Comparison of ENCODE assay signal across 21 mouse cellular contexts in genomic region chr3:59145194-59145593, GRCm38 (mm10). TPM values are rescaled to one million over a fixed set of nuclear protein-coding genes. Genes with fewer than 3 reads are reported as not detected.
DNase-seq lines count a peak whose midpoint lies in the region; ATAC-seq lines count a peak whose summit lies in the region.
"Had no signal": no experiment of that assay in that cellular context is flagged by ENCODE, and none has a peak within 500 bp of the region (broad histone marks: within the 10 kb centered on the region; RNA-seq: fewer than 3 reads in every experiment).

No protein-coding gene starts in this region.

- no peak overlapping the region for H3K4me3 ChIP-seq in heart, embryonic 15.5 days
- H3K4me3 ChIP-seq: embryonic facial prominence, embryonic 10.5 days; forebrain, embryonic 13.5 days; heart, embryonic 10.5 days; hindbrain, embryonic 13.5 days had no signal

- DNase-seq in heart, postnatal 14 days: no peak
- DNase-seq in kidney, adult 9 months: peak; percentile 24
- DNase-seq in kidney, adult 8-10 months: no peak
- DNase-seq in kidney, postnatal 10 days: peak; percentile 9
- no peak for DNase-seq in kidney, adult 11 months
- no peak for DNase-seq in right cerebral cortex, adult 18-20 months
- DNase-seq: adrenal gland, adult 8-10 months; adrenal gland, postnatal 36 days; cerebellum, adult 2 months; cerebellum, postnatal 10 days; forebrain, postnatal 0 days; gastrocnemius, postnatal 14 days had no signal

- no peak overlapping the region for H3K4me2 ChIP-seq in heart, embryonic 15.5 days
- H3K4me2 ChIP-seq: forebrain, embryonic 13.5 days; hindbrain, embryonic 13.5 days had no signal

- no peak overlapping the region for H3K9ac ChIP-seq in heart, embryonic 15.5 days
- H3K9ac ChIP-seq: forebrain, embryonic 13.5 days; forebrain, postnatal 0 days; hindbrain, embryonic 13.5 days had no signal

- H3K4me1 ChIP-seq in heart, embryonic 15.5 days (replicated peaks): peaks cover 10% of the 10 kb centered on the region
- H3K4me1 ChIP-seq: forebrain, embryonic 13.5 days; hindbrain, embryonic 13.5 days had no signal

- ATAC-seq in heart, embryonic 15.5 days (replicated peaks; ENCODE audit: insufficient number of reproducible peaks, insufficient read depth, low FRiP score, low read depth): 0 out of 2 replicates have a peak, but pooled peaks have one; percentile 43
- ATAC-seq: forebrain, embryonic 13.5 days; forebrain, postnatal 0 days; hindbrain, postnatal 0 days had no signal

- no peaks in the 10 kb centered on the region for H3K36me3 ChIP-seq in heart, embryonic 15.5 days
- H3K36me3 ChIP-seq: embryonic facial prominence, embryonic 10.5 days; heart, embryonic 10.5 days; hindbrain, embryonic 13.5 days had no signal

- no peaks in the 10 kb centered on the region for H3K27me3 ChIP-seq in heart, embryonic 15.5 days
- H3K27me3 ChIP-seq: forebrain, embryonic 13.5 days; hindbrain, embryonic 13.5 days had no signal

- WGBS in heart, embryonic 15.5 days: 66% methylated on average over 5 of the region's 5 CpGs

- H3K9me3 ChIP-seq in heart, embryonic 15.5 days (replicated peaks): no peaks in the 10 kb centered on the region
- H3K9me3 ChIP-seq: embryonic facial prominence, embryonic 10.5 days; forebrain, embryonic 13.5 days; heart, embryonic 10.5 days; hindbrain, embryonic 13.5 days had no signal

- H3K27ac ChIP-seq in heart, embryonic 15.5 days: no peak overlapping the region
- H3K27ac ChIP-seq: embryonic facial prominence, embryonic 10.5 days; forebrain, embryonic 13.5 days; heart, embryonic 10.5 days; hindbrain, embryonic 13.5 days; hindbrain, postnatal 0 days had no signal

- intact Hi-C loops in heart, postnatal 14 days (cut with DNase I): no loop called here

RNA-seq across cellular contexts. Expression of gene P2ry14, which starts 8.2 kb away (rescaled TPM):
- polyA plus RNA-seq in heart, embryonic 15.5 days (2015; fragmentation: Nextera tagmentation; extraction: Ambion mirVana): 2.5 and 3.1 TPM in 2 replicates
- 1 to 10 TPM; 6.1 to 7.2 TPM for total RNA-seq in heart, postnatal 14 days (2021)

RNA-seq across cellular contexts. Expression of gene Gpr171, which starts 43.6 kb away (rescaled TPM):
- 1.3 and 1.9 TPM in 2 replicates for polyA plus RNA-seq in heart, embryonic 15.5 days (2015; fragmentation: Nextera tagmentation; extraction: Ambion mirVana)
- total RNA-seq in heart, postnatal 14 days (2021): under 1 TPM; 0.29 to 0.56 TPM
- total RNA-seq: forebrain, postnatal 0 days; gastrocnemius, postnatal 14 days; hindbrain, postnatal 0 days had no signal
- polyA plus RNA-seq: cerebellum, adult 2 months had no signal

RNA-seq across cellular contexts. Expression of gene Gpr87, which starts 49.7 kb away (rescaled TPM):
- polyA plus RNA-seq in heart, embryonic 15.5 days (2015; fragmentation: Nextera tagmentation; extraction: Ambion mirVana): 0.14 and 0.16 TPM in 2 replicates
- total RNA-seq in heart, postnatal 14 days (2021): not detected
- total RNA-seq: adrenal gland, adult 8-10 months; adrenal gland, postnatal 36 days; forebrain, postnatal 0 days; gastrocnemius, adult 18-20 months; gastrocnemius, postnatal 14 days; hematopoietic stem cell, adult 5-6 weeks; hindbrain, postnatal 0 days had no signal
- polyA plus RNA-seq: cerebellum, adult 2 months; forebrain, postnatal 0 days; intestine, embryonic 14.5 days had no signal

Comparison
In these comparisons a context has a peak if more than half of its experiments do, and no peak if none do; other contexts are left out.
1. DNase-seq: peak in kidney, adult 9 months (single experiment) and kidney, postnatal 10 days (single experiment); none in heart, postnatal 14 days (0 of 2), kidney, adult 8-10 months (0 of 2), kidney, adult 11 months (single experiment) and right cerebral cortex, adult 18-20 months (single experiment).